Mouse (Mus musculus): ENCODE results near the gene Aire. TPM values are rescaled to one million over a fixed set of nuclear protein-coding genes. Genes with fewer than 3 reads are reported as not detected.
A peak's percentile ranks its signal among the peaks of the same experiment; 100 is the strongest.

Gene Aire
- 0.28 and 0.33 TPM in 2 replicates for polyA plus RNA-seq (2016; fragmentation: Nextera tagmentation; extraction: Ambion mirVana)

GRCm38 (mm10) chr10:78043406-78043836, at the start of gene Aire:
Gene Aire, minus strand, starts transcription at chr10:78043610.
- Histone ChIP-seq H3K9me3 (no peaks in the 10 kb centered on the region), H3K27me3 (ENCODE audit: poor library complexity, severe bottlenecking) (peaks cover 30% of the 10 kb centered on the region), H3K4me3 (peak within 1 kb of the TSS; percentile 38), H3K36me3 (replicated peaks) (no peaks in the 10 kb centered on the region), H3K27ac (peak within 1 kb of the TSS; percentile 72), H3K4me1 (peaks cover 22% of the 10 kb centered on the region)
- DNase-seq (ENCODE audit: extremely low spot score, low spot score), result peak; percentile 68
- WGBS, result 3% methylated on average over 27 of the region's 27 CpGs

- Histone ChIP-seq H3K4me3 (no peak overlapping the region), H3K36me3 (replicated peaks) (no peaks in the 10 kb centered on the region), H3K27me3 (ENCODE audit: poor library complexity, severe bottlenecking) (no peaks in the 10 kb centered on the region), H3K4me1 (no peaks in the 10 kb centered on the region), H3K9me3 (peaks cover 2% of the 10 kb centered on the region; the same call in 1 of the 2 replicates), H3K27ac (no peak overlapping the region)
- WGBS, result 93% methylated on average over 13 of the region's 13 CpGs
- no peak for DNase-seq (ENCODE audit: extremely low spot score, low spot score)
Observed at GRCm38 (mm10) chr10:78092725-78093029, 49.3 kb upstream of the Aire start.

GRCm38 (mm10) chr10:78091865-78092724, 48.7 kb upstream of the Aire start:
- Histone ChIP-seq H3K4me3 (no peak overlapping the region), H3K36me3 (replicated peaks) (no peaks in the 10 kb centered on the region), H3K9me3 (no peaks in the 10 kb centered on the region; the same call in 1 of the 2 replicates), H3K27ac (no peak overlapping the region), H3K27me3 (ENCODE audit: poor library complexity, severe bottlenecking) (no peaks in the 10 kb centered on the region), H3K4me1 (no peaks in the 10 kb centered on the region)
- no peak for DNase-seq (ENCODE audit: extremely low spot score, low spot score)
- 83% methylated on average over 23 of the region's 23 CpGs for WGBS

DNA sequence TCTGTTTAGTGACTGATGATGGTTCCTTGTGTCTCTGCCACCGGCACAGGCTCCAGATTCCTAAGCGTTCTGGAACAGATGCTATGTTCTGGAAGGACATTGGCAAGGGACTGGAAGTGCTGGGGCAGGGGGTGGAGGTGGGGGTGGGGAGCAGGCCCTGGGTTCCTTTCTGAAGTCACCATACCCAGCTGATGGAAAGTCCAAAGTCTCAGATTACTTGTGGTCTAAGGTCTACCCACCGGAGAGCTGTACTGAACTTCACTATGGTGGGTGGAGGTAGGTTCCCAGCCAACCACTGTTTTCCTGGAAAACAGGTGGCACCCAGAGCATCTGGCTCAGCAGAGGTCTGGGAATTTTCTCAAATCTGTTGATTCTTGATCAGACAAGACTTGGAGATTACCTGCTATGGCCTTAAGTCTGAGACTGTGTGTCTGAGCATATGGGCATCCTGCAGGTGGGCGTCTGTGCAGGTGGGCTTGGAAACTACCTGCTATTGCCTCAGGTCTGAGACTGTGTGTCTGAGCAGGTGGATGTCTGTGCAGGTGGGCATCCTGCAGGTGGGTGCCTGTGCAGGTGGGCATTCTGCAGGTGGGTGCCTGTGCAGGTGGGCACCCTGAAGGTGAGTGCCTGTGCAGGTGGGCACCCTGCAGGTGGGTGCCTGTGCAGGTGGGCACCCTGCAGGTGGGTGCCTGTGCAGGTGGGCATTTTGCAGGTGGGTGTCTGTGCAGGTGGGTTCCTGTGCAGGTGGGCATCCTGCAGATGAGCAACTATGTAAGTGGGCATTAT, 47.5 kb upstream of the Aire start:
- no peaks in the 10 kb centered on the region for H3K9me3 ChIP-seq
- DNase-seq (ENCODE audit: extremely low spot score, low spot score), result no peak
- H3K4me1 ChIP-seq, result no peaks in the 10 kb centered on the region
- 84% methylated on average over 4 of the region's 4 CpGs for WGBS
- no peaks in the 10 kb centered on the region for H3K36me3 ChIP-seq (replicated peaks)
- H3K27ac ChIP-seq, result no peak overlapping the region
- H3K4me3 ChIP-seq, result no peak overlapping the region
- H3K27me3 ChIP-seq (ENCODE audit: poor library complexity, severe bottlenecking), result no peaks in the 10 kb centered on the region

GRCm38 (mm10) chr10:78090246-78090645, 46.8 kb upstream of the Aire start:
- H3K27me3 ChIP-seq (ENCODE audit: poor library complexity, severe bottlenecking), result no peaks in the 10 kb centered on the region
- H3K36me3 ChIP-seq (replicated peaks), result no peaks in the 10 kb centered on the region
- no peak overlapping the region for H3K4me3 ChIP-seq
- H3K9me3 ChIP-seq, result no peaks in the 10 kb centered on the region
- no peaks in the 10 kb centered on the region for H3K4me1 ChIP-seq
- H3K27ac ChIP-seq, result no peak overlapping the region
- DNase-seq (ENCODE audit: extremely low spot score, low spot score), result no peak
- WGBS, result 70% methylated on average over 6 of the region's 6 CpGs

- no peaks in the 10 kb centered on the region for H3K27me3 ChIP-seq (ENCODE audit: poor library complexity, severe bottlenecking)
- H3K9me3 ChIP-seq, result no peaks in the 10 kb centered on the region
- WGBS, result 82% methylated on average over 6 of the region's 6 CpGs
- H3K36me3 ChIP-seq (replicated peaks), result no peaks in the 10 kb centered on the region
- DNase-seq (ENCODE audit: extremely low spot score, low spot score), result no peak
- no peaks in the 10 kb centered on the region for H3K4me1 ChIP-seq
- no peak overlapping the region for H3K27ac ChIP-seq
- no peak overlapping the region for H3K4me3 ChIP-seq
Observed at GRCm38 (mm10) chr10:78087101-78087511, 43.7 kb upstream of the Aire start.

- no peaks in the 10 kb centered on the region for H3K9me3 ChIP-seq
- H3K27me3 ChIP-seq (ENCODE audit: poor library complexity, severe bottlenecking), result no peaks in the 10 kb centered on the region
- WGBS, result 85% methylated on average over 10 of the region's 10 CpGs
- H3K4me1 ChIP-seq, result no peaks in the 10 kb centered on the region
- H3K27ac ChIP-seq, result no peak overlapping the region
- no peak overlapping the region for H3K4me3 ChIP-seq
- DNase-seq (ENCODE audit: extremely low spot score, low spot score), result no peak
- no peaks in the 10 kb centered on the region for H3K36me3 ChIP-seq (replicated peaks)
Observed at GRCm38 (mm10) chr10:78086444-78087061, 43.1 kb upstream of the Aire start.

GRCm38 (mm10) chr10:78085711-78086110, 42.3 kb upstream of the Aire start:
- no peaks in the 10 kb centered on the region for H3K36me3 ChIP-seq (replicated peaks)
- no peak for DNase-seq (ENCODE audit: extremely low spot score, low spot score)
- H3K4me3 ChIP-seq, result no peak overlapping the region
- no peaks in the 10 kb centered on the region for H3K27me3 ChIP-seq (ENCODE audit: poor library complexity, severe bottlenecking)
- 89% methylated on average over 6 of the region's 6 CpGs for WGBS
- H3K4me1 ChIP-seq, result no peaks in the 10 kb centered on the region
- no peak overlapping the region for H3K27ac ChIP-seq
- no peaks in the 10 kb centered on the region for H3K9me3 ChIP-seq

DNA sequence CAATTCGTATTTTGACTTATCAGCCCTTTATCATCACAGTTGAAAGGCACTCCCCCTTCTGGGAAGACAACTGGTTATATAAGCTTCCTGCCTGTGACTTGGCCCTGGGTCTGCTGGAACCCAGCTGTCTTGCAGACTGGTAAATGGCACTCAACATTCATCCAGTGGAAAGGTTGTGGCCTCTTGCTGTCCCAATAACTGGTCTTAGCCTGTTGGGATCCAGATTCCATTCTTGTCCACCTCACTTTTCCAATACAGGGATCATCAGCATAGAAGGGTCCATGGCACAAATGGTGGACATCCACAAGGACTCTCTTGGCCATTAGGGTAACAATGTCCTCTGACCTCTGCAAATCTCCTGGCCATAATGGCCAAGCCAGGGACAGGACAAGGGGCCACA, 40.7 kb upstream of the Aire start:
- Histone ChIP-seq H3K9me3 (no peaks in the 10 kb centered on the region), H3K4me1 (no peaks in the 10 kb centered on the region), H3K27me3 (ENCODE audit: poor library complexity, severe bottlenecking) (no peaks in the 10 kb centered on the region), H3K27ac (no peak overlapping the region), H3K36me3 (replicated peaks) (no peaks in the 10 kb centered on the region), H3K4me3 (no peak overlapping the region)
- 70% methylated on average over 1 of the region's 1 CpGs for WGBS
- no peak for DNase-seq (ENCODE audit: extremely low spot score, low spot score)

- Histone ChIP-seq H3K4me1 (no peaks in the 10 kb centered on the region), H3K4me3 (no peak overlapping the region), H3K27ac (no peak overlapping the region), H3K9me3 (no peaks in the 10 kb centered on the region), H3K27me3 (ENCODE audit: poor library complexity, severe bottlenecking) (no peaks in the 10 kb centered on the region), H3K36me3 (replicated peaks) (0 out of 2 replicates have a peak, but pooled peaks cover 7% of the 10 kb centered on the region)
- DNase-seq (ENCODE audit: extremely low spot score, low spot score), result no peak
- 90% methylated on average over 4 of the region's 4 CpGs for WGBS
Observed at GRCm38 (mm10) chr10:78079955-78080591, 36.7 kb upstream of the Aire start.

DNA sequence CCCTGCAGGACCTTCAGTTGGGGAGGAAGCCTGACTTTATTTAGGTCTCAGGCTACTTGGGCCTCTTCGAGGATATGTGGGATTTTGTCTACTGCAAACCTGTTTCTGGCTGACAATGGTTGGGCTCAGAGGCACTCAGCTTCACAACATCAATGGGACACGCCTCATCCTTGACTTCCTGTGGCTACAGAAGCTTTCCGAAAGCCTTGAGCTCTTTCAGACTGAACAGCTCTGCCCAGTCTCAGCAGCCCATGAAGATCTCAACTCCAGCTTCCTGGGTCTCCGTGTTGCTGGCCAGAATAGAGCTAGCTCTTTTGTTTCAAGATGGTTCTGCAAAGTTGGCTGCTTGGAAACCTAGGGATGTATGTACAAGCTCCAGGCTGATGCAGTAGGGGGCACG, 34.9 kb upstream of the Aire start:
- 83% methylated on average over 5 of the region's 5 CpGs for WGBS
- Histone ChIP-seq H3K4me3 (no peak overlapping the region), H3K9me3 (no peaks in the 10 kb centered on the region), H3K27ac (no peak overlapping the region), H3K36me3 (replicated peaks) (0 out of 2 replicates have a peak, but pooled peaks cover 7% of the 10 kb centered on the region), H3K4me1 (no peaks in the 10 kb centered on the region), H3K27me3 (ENCODE audit: poor library complexity, severe bottlenecking) (no peaks in the 10 kb centered on the region)
- no peak for DNase-seq (ENCODE audit: extremely low spot score, low spot score)

DNA sequence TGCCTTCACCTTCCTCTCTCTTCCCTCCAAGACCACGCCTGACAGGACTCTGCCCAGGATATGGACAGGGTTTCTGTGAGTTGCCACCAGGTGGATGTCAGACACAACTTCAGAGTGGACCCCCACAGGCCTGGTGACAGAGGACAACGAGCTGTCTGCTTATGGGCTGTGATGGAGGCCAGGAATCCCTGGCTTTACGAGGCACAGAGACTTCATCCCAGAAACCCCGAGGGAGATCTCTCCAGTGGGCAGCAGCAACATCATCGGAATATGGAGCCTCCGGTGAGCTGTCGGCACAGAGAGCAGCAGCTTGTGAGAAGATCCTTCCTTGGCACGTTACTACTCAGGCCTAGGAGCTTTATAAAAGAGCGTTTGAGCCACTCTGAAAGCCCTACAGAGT, 34.5 kb upstream of the Aire start:
- no peak overlapping the region for H3K4me3 ChIP-seq
- DNase-seq (ENCODE audit: extremely low spot score, low spot score), result no peak
- 87% methylated on average over 9 of the region's 9 CpGs for WGBS

More for the DNA sequence above, 34.5 kb upstream of the Aire start:
- Histone ChIP-seq H3K27me3 (ENCODE audit: poor library complexity, severe bottlenecking) (no peaks in the 10 kb centered on the region), H3K4me1 (no peaks in the 10 kb centered on the region), H3K36me3 (replicated peaks) (0 out of 2 replicates have a peak, but pooled peaks cover 7% of the 10 kb centered on the region), H3K9me3 (no peaks in the 10 kb centered on the region), H3K27ac (no peak overlapping the region)

All from forebrain, embryonic 10.5 days (tissue).